Mouse (Mus musculus) fibroblast of lung, adult 2 months (primary cell): ENCODE measurements around the gene Notch2.

Experiments
- DNase-seq: peaks from one replicate; pipeline ENCODE4 v3.0.0-alpha.2; 2011; ENCODE audit warnings: low read depth

Notch2 gene

DNA sequence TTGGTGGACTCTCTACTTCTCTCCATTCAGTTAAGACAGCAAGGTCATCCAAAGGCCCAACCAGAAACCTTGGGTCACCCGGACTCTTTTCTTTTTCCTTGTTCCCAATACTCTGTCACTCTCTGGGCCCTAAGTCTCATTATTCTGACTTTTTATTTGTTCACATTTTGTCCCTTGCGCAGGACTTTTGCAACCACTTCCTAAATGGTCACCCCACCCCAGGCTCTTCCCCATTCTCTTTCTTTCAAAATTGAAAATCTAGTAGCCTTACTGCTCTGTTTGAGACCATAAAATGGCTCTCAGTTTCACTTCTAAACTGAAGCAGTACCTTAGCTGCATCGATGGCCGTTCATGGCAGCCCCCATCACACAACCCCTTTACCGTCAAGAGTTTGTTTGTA is 18.5 kb upstream of the Notch2 start:
- no peak for DNase-seq

DNA sequence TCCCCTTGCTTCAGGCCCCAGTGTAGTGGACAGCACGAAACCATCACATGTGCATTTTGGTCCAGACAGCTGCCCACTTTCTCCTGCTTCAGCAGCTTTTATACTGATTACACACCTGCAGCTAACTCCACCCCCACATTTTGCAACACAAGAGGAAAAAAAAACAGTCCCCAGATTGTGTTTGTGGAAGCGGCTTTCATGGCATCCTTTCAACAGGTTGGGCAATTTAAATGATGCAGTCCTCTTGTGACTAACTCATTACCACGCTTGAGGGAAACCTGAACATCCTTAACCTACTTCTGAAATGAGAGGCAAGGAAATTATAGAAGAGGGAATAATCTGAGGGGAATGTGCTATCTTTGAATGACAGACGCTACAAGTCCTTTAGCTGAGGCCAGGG is 15.0 kb upstream of the Notch2 start:
- DNase-seq: no peak

DNA sequence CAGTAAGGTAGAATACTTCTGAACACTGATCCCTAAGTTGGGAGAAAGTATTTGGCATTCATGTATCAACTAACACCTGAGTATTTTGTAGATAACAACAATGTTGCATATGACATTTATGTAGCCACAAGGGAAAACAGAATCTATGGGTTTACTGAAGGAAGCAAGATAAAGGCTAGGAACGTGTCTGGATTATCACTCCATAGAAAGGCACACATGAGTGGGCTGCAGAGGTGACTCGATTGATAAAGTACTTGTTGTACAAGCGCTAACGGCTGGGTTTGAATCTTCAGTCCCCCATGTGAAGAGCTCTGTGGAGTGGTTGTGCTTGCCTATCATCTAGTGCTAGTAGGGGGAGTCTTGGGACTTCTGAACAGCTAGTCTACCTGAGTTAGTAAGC is 9.8 kb upstream of the Notch2 start:
- DNase-seq: no peak

DNA sequence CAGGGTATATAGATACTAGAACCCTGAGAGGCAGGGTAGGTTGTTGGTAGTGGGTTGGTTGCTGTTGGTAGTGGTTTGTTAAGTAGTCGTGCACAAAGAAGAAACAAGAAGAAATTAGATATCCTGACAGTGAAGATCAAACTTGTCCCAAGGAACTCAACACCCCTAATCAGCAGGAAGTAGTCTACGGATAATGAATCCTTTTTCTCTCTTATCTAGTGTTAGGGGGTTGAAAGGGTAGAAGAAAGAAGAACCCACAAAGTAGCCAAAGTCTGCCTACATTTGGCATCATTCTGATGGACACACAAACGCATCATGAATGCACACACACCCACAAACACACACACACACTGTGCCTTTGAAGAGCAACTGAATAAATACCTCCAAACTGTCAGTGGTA is 9.1 kb upstream of the Notch2 start:
- no peak for DNase-seq

DNA sequence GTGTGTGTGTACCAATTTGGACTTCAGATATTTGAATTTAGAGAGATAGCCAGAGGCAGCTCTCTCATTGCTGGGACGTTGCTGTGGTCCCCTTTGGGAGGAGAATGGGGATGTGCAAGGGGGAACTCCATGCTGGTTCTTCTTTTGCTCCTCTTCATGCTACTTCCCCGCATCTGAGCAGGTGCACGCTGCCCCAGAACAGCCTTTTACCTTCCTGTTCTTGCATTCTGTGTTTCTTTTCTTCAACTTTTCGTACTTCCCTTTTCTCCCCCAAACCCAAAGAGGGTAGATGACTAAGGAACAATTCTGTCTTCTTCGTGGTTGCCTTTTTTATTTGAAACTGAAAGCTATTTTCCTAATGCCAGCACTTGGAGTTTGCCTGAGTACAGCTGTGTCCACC is 8.0 kb upstream of the Notch2 start:
- DNase-seq: no peak

DNA sequence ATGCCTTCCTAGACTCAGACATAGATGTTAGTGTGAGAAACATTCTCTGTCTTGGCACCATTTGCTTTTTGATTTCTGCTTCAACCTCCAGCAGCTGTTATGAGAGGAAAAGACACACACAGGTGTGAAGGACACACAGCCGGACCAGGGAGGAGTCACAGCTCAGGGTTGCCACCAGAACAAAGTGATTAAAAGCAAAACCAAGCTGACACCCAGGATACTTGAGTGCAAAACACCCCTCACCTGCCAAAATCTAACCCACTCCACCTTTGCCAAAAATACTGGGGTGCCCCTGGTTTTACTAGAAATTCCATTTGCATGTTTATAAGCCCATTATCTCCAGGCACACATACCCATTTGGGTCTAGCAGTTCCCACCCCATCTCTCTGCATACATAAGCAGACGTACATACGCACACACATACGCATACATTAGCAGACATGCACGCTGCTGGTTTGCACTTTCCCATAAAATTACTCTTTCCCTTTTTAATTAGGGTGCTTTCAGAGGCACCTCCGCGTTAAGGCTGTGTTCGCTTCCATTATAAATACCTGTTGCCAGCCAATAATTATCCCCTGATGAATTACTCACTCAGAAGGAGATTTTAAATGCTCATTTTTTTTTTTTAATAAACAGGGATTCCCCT is 7.2 kb upstream of the Notch2 start:
- no peak for DNase-seq

DNA sequence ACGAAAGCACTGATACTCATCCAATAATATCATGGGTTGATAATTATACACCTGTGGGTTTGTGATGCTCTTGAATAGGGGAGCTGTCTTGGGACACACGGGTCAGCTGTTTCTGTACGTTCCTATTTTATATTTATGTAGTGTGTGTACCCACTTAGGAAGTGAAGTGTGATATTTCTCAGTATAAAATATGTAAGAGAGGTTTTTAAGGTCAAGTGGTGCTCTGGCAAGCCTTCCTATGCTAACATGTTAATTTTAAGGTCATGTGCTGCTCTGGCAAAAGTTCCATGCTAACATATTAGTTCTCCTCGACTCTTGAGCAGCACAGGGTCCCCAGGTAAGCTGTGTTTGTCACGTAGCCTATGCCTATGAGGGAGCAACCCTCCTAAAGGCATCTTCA is 6.4 kb upstream of the Notch2 start:
- no peak for DNase-seq

DNA sequence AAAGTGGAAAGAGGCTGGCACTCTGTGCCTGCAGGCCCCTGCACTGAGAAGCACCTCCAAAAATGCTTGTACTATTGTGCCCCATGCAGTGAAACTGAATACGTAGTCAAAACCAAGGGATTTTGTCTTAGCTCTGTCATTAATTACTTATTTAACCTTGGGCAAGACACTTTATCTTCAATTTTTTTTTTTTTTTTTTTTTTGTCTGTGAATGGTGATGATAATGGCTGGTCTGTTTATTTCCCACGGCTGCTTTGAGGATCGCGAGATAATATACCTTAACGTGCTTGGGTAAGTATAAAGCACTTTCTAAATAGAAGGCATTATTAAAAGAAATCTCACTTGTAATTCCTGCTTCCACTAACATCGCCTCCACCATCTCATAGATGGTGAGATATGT is 5.2 kb upstream of the Notch2 start:
- DNase-seq: no peak

DNA sequence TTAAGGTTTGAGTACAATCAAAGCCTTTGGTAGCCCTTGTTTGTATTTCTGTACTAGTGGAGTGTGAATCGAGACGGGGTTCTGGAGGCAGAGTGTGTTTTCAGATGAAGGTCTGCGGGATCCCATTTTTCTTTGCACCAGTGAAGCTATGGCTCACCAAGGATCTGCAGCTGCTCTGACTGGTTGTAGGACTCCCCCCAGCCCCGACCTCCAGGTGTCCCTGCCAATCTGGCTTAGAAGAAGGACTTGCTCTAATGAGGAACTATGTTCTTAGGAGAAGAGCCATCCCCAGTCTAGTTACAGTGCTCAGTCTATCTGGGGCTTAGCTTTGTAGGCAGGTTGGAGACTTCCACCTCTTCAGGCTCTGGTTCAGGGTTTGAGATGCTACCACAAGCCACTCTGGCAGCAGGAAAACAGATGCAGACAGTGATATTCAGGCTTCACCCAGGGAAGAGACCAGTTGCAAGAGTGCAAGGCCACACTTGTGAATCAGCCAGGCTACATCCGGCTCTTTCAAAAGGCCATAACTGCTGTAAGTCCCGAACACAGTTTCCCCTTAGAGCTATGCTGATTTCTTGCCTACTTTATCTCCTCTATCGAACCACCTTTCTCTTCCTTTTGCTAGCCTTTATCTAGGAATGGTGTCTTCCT is 4.0 kb upstream of the Notch2 start:
- DNase-seq: no peak

DNA sequence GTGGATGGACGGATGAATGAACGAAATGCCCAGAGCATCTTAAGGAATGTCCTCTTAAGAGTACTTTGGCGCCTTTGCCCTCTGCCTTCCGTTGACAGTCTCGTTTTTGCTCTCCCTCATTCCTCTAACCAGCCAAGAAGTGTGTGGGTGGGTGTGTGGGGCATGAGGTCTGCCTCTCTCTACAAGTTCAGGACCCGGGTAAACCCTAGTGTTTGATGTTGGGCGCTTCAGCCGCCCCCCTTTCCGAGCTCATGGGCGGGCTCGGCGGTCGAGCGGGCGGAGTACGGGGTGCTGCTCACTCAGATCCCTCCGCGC is 284 bp upstream of the Notch2 start:
- no peak for DNase-seq

DNA sequence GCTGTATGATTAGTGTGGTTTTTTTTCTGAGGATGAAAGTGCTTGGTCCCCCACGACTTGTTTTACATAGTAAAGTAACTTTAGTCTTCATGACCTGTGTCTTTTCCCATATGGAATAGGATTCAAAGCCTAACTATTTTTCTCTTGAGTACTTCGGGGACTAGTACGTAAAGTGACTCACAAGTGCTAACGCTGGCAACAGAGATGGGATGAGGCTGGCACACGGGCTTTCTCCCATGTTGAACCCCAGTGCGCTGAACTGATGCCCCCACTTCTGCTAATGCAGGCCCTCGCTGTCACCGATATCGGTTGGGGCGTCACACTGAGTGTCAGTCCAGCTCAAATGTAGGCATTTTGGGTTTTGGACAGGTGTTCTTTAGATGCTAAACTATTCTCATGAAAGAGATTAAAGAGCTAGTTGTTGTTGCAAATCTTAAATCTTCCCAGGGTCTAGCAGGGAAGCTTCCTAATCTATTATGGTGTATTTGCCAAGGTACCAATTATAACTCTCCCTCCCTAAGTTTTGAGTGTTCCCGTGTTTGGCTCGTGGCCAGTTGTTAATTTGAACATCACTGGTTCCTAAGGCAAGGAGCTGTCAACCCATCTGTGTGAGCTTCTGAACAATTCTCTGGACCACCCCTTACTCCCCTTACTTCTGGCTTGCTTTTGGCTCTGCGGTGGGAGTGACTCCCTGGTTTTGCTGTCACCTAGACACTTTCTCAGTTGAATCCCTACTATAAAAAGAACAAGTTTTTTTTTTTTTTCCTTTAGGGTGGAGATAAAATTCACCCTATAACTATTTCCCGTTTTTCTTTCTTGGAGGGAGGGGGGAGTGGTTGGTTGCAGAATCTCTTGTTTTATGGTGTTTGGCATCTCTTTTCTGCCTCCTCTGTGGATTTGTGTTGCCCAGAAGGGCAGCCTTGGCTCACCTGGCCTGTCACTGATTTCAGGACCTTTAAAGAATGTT is 2.2 kb downstream of the Notch2 start:
- no peak for DNase-seq

DNA sequence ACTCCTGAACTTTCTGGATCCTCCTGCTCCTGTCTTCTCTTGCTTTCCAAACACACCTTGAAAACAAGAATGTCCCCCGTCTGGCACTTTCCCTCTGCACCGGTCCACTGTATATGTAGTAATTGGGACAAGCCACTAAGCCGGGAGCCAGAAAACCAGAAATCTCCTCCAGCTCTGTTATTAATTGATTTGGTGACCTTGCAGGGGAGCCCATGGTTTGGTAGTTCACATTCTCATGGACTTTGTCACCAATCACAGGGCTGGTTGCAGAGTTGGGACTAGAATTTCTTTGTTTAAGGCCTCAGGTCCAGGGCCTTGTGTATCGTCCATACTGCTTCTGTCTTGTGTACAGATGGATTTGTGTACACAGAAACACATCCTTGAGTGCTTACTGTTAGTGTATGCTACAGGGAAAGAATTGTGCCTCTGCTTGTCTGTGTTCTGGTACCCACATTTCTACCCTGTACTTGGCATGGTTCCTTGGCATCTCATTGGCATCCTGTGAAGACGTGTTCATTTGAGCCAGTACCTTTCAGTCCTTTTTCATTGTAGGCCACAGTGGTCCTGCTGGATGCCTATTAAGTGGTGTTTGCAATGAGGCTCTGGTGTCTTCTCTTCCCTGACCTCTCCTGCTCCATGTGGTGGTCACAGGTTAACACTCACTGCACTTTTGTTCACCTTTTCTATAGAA is 3.7 kb downstream of the Notch2 start:
- no peak for DNase-seq

DNA sequence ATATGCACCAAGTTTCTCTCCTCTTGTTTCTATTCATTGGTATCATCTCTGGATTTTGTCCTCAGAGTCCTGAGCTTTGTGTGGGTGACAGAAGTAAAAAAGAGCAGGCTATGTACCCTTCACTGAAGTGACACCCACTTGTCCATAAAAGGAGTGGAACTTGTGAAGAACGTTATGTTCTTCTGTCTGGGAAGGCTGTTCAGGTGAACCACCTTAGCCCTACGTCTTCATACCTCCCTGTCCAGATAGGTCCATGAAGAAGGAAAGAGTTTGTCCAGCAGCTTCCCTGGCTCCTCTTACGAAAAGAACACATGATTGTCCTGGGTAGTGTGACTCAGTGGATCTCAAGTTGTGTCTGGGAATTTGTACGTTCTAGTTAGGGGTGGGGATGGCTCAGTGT is 4.9 kb downstream of the Notch2 start:
- DNase-seq: no peak

DNA sequence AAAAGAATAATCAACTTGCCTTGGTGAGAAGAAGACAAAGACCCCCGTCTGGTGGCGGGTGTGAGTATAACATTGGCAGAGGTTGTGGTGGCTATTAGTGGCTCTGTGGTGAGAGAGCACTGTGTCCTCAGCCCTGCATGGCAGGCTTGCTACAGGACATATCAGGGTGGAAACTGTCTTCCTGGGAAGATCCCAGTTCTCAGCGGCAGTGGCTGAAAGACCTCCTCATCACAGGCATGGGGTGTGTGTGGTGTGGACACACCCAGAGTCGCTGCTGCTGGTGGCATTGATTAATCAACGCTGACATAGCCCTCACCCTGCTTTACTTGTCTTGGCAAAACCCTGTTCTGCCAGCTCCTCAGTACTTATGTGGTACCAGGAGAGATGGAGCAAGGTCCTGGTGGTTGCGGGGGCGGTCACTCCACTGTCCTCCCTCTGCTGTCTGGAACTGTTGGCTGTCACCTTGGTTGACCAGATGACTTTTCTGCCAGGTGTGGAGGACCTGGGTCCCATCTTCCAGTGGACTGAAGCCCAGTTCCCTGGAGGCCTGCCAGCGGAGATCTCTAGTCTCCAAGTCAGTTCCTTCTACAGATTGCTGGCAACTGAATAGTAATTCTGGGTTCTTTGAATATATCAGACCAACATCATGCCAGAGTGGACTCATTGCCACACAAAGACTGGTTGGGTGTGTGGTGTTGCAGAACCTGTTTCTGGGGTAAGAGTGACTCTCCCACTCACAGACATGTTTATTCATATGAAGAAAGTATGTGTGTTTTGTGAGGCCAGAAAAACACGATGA is 7.3 kb downstream of the Notch2 start:
- no peak for DNase-seq

DNA sequence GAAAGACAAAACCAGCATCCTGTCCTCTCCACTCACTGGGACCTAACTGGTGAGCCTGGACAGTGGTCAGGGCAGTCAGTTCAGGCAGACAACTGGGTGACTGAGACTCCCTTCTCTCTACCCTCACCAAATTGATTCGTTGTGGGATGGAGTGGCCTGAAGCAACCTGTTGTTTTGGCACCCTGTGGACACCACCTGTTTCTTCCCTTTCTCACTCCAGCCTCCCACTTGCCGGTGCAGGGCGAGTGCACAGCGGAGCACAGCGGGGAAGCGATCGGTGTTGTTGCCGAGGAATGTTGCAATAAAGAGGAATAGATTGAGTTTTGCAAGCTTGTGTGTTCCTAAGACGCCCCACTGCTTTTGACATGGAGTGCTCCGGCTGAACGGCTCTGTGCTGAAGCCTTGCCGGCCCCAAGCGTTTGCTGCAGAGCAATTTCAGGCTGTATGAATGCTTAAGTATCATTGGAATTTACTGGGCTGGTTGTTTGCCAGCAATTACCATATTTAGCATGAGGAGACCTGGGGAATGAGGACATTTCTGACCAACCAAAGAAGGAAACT is 11.0 kb downstream of the Notch2 start:
- no peak for DNase-seq

DNA sequence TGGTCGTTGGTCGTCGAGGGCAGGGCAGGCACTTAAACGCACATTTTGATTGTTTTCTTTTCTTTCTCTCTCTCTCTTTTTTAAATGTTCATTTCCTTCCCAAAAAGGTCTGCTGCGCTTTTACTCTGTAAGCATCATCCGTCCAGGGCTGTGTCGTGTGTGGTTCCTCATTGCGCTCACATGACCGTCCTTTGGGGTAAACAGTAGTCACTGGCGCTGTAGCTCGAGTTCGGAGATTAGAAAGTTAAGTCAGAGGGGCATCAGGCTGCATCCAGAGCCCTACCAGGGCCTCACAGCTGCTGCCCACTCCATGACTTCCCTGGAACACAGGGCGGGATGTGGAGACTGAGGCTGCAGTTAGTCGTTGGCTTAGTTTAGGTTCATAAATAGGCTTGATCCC is 12.2 kb downstream of the Notch2 start:
- no peak for DNase-seq

DNA sequence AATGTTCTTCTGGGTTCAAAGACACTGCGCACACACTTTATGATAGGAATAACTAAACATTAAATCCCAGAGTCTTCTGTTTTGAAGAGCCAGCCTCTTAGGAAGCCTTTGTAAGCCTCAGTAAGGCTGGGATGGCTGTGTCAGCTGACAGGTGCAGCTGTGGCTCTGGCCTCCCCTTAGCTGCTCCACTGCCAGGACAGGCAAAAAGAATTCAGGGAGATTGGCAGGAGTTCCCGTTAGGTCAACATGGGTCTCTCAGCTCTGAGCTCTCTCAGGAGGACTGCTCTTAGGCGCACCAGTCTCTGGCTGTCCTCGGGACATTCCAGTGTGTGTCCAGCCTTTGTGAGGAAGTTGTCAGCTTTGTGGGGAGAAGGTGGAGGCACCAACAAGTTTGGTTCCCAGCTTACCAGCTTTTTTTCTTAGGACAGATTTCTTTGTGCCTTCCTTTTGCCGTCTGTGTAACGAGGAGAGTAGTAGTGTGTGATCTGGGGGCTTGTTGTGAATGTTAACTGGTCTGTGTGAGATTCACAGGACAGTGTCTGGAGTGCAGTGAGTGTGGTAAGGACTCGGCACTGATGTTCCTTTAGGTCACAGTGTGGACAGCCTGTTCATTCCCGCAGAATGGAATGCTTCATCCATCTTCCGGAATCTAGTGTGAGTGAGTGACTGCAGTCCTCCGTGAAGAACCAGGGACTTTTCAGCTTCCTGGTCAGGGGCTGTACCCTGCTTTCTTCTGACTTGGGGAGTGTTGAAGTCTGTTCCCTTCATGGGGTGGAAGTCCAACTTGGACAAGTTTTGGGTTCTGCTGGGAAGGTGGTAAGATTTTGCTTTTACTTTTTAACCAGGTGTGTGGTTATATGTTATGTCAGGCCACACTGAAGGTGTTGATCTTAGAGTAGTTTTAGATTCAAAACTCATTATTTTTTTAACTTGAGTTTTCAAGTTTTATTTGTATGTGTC is 12.9 kb downstream of the Notch2 start:
- DNase-seq: no peak

DNA sequence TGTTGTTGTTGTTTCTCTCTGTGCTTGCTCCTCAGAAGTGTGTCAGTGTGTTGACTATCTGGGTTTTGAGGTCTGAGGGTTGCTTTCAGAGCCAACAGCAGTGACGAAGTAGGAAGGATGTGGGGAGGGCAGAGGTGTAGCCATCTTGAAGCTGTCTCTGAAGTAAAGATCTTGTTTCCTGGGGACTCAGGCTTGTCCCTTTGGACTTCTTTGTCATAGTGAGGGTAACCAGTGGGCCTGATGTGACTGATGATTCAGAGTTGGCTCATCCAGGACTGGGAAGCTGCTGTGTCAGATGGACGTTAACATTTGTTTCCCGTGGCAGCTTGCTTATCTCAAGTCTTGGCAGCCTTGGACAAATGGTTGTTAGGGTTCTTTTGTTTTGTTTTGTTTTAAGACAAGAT is 14.0 kb downstream of the Notch2 start:
- no peak for DNase-seq

DNA sequence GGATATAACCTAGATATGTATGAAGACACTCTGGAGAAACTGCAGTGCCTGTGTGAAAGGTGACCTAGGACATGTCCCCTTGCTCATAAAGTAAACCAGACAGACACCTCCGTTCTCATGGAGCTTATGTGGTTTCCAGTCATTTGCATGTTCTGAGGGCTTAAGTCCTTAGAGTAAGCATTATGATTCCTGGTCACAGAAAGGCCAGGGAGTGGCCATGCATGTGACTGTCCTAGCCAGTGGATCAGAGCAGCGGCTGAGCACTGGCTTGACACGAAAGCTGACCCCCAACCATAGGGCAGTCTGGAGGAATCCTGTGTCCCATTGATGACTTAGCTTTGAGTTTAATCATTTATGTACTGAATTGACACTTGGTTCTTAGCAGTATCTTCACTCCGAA is 14.7 kb downstream of the Notch2 start:
- no peak for DNase-seq

DNA sequence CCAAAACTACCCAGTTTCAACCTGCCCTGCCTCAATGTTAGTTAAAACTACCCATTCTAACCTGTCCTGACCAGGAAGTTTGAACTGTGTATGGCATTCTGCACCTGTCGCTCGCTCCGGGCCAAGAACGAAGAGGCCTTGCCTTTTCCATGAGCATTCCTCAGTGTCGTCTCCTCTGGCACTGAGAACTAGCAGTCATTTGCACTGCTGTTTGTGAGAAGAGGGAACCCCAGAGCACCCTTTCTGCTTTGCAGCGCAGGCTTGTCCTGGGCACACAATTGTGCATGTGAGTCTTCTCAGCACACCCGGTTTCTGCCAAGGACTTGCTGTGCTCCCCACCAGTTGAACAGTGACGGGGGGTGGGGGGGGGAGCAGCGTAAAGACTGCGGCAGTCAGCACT is 15.6 kb downstream of the Notch2 start:
- no peak for DNase-seq
